16 mouse cellular contexts compared by ENCODE assay signal in the genomic region with DNA sequence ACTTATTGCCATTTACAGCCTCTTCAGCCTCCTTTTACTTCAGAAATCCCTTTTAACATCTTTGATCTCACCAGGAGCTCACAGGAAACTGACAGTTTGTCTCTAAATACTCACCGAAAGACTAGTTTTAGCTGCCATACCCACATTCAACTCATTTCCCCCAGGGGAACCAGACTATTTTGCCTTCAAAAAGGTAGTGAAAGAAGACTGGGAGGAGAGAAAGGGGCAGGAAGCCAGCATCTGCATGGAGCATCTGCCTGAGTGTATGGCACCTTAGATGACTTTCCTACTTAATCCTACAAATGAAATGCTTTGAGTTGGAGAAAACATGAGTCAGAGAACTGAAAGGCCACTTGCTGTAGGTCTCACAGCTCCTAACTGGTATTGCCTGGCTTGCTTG. TPM values are rescaled to one million over a fixed set of nuclear protein-coding genes. Genes with fewer than 3 reads are reported as not detected.
DNase-seq lines count a peak whose midpoint lies in the region; ATAC-seq and TF ChIP-seq lines count a peak whose summit lies in the region.
"Had no signal": no experiment of that assay in that cellular context is flagged by ENCODE, and none has a peak within 500 bp of the region (broad histone marks: within the 10 kb centered on the region; RNA-seq: fewer than 3 reads in every experiment).

No protein-coding gene starts in this region.

- no peaks in the 10 kb centered on the region for H3K36me3 ChIP-seq in forebrain, embryonic 15.5 days
- peaks cover 15% of the 10 kb centered on the region for H3K36me3 ChIP-seq in forebrain, embryonic 10.5 days (replicated peaks)
- H3K36me3 ChIP-seq in heart, postnatal 0 days (replicated peaks; ENCODE audit: control insufficient read depth, insufficient read depth, low read length), result no peaks in the 10 kb centered on the region; the same call in 1 of the 2 replicates
- H3K36me3 ChIP-seq in thymus, adult 2 months (ENCODE audit: control insufficient read depth, insufficient read depth, low read length), result peaks cover 16% of the 10 kb centered on the region
- peaks cover 8% of the 10 kb centered on the region for H3K36me3 ChIP-seq in splenic B cell, adult 2 months (ENCODE audit: control insufficient read depth, insufficient read depth, low read length, poor library complexity, severe bottlenecking)
- H3K36me3 ChIP-seq: embryonic facial prominence, embryonic 12.5 days had no signal

- no peak for DNase-seq in forebrain, embryonic 10.5 days (ENCODE audit: extremely low spot score, low spot score)
- DNase-seq in heart, postnatal 0 days (ENCODE audit: low spot score), result no peak
- no peak for DNase-seq in heart, postnatal 36 days
- no peak for DNase-seq in thymus, adult 2 months
- no peak for DNase-seq in thymus, postnatal 4 days
- DNase-seq in splenic B cell, adult 2 months (ENCODE audit: low read depth, low spot score), result peak; percentile 31
- DNase-seq in urinary bladder, postnatal 10 days (ENCODE audit: low spot score), result no peak
- DNase-seq: adrenal gland, postnatal 10 days; cerebellum, postnatal 14 days; gastrocnemius, postnatal 36 days; kidney, postnatal 10 days; layer of hippocampus, adult 9-11 months; lung, embryonic 14.5 days had no signal

- WGBS in forebrain, embryonic 15.5 days, result 27% methylated on average over 1 of the region's 1 CpGs
- 17% methylated on average over 1 of the region's 1 CpGs for WGBS in forebrain, embryonic 10.5 days
- WGBS in heart, postnatal 0 days, result 36% methylated on average over 1 of the region's 1 CpGs
- WGBS in thymus, adult 2 months, result 6% methylated on average over 1 of the region's 1 CpGs

- H3K4me3 ChIP-seq in forebrain, embryonic 15.5 days, result no peak overlapping the region
- H3K4me3 ChIP-seq in forebrain, embryonic 10.5 days, result no peak overlapping the region
- no peak overlapping the region for H3K4me3 ChIP-seq in heart, postnatal 0 days (ENCODE audit: low read depth, low read length)
- H3K4me3 ChIP-seq in thymus, adult 2 months (ENCODE audit: control insufficient read depth, insufficient read depth, low read length), result no peak overlapping the region
- H3K4me3 ChIP-seq: embryonic facial prominence, embryonic 12.5 days had no signal

- TF ChIP-seq POLR2A in thymus, adult 2 months (IDR thresholded peaks at IDR 0.05; ENCODE audit: control insufficient read depth, extremely low read depth, insufficient read depth, low read length, poor library complexity), result no peak

- no peak overlapping the region for H3K9ac ChIP-seq in forebrain, embryonic 15.5 days (replicated peaks)
- H3K9ac ChIP-seq in heart, postnatal 0 days (replicated peaks; ENCODE audit: low read depth, low read length), result no peak overlapping the region
- H3K9ac ChIP-seq: embryonic facial prominence, embryonic 12.5 days; lung, embryonic 14.5 days had no signal

- no peak for TF ChIP-seq EP300 in heart, postnatal 0 days (IDR thresholded peaks at IDR 0.05; ENCODE audit: low read depth)

- H3K4me1 ChIP-seq in forebrain, embryonic 15.5 days, result peaks cover 70% of the 10 kb centered on the region
- H3K4me1 ChIP-seq in forebrain, embryonic 10.5 days, result peaks cover 97% of the 10 kb centered on the region
- H3K4me1 ChIP-seq in heart, postnatal 0 days (ENCODE audit: control insufficient read depth, insufficient read depth), result peaks cover 60% of the 10 kb centered on the region
- H3K4me1 ChIP-seq in thymus, adult 2 months (replicated peaks; ENCODE audit: control insufficient read depth, insufficient read depth, low read length), result peaks cover 36% of the 10 kb centered on the region

- intact Hi-C loops in heart, postnatal 36 days (cut with DNase I), result no loop called here

- H3K4me2 ChIP-seq in forebrain, embryonic 15.5 days (replicated peaks), result no peak overlapping the region
- no peak overlapping the region for H3K4me2 ChIP-seq in heart, postnatal 0 days (ENCODE audit: low read depth, low read length)
- H3K4me2 ChIP-seq: embryonic facial prominence, embryonic 12.5 days; lung, embryonic 14.5 days had no signal

- H3K9me3 ChIP-seq in forebrain, embryonic 15.5 days, result no peaks in the 10 kb centered on the region
- no peaks in the 10 kb centered on the region for H3K9me3 ChIP-seq in forebrain, embryonic 10.5 days
- H3K9me3 ChIP-seq in heart, postnatal 0 days (replicated peaks; ENCODE audit: control insufficient read depth, low read length), result no peaks in the 10 kb centered on the region
- H3K9me3 ChIP-seq: embryonic facial prominence, embryonic 12.5 days; G1E had no signal

- H3K27me3 ChIP-seq in forebrain, embryonic 15.5 days, result no peaks in the 10 kb centered on the region
- H3K27me3 ChIP-seq in forebrain, embryonic 10.5 days (ENCODE audit: poor library complexity, severe bottlenecking), result no peaks in the 10 kb centered on the region
- no peaks in the 10 kb centered on the region for H3K27me3 ChIP-seq in heart, postnatal 0 days (ENCODE audit: control insufficient read depth, insufficient read depth, low read length)
- no peaks in the 10 kb centered on the region for H3K27me3 ChIP-seq in thymus, adult 2 months (ENCODE audit: control insufficient read depth, insufficient read depth, low read length)
- no peaks in the 10 kb centered on the region for H3K27me3 ChIP-seq in splenic B cell, adult 2 months (ENCODE audit: control insufficient read depth, insufficient read depth, low read length, poor library complexity, severe bottlenecking)
- H3K27me3 ChIP-seq: embryonic facial prominence, embryonic 12.5 days had no signal

- H3K27ac ChIP-seq in forebrain, embryonic 15.5 days (replicated peaks), result peak overlapping the region; percentile 49; the same call in 1 of the 2 replicates
- H3K27ac ChIP-seq in forebrain, embryonic 10.5 days, result no peak overlapping the region
- peak overlapping the region; percentile 48; the same call in 1 of the 2 replicates for H3K27ac ChIP-seq in heart, postnatal 0 days (ENCODE audit: low read depth)
- peak overlapping the region; percentile 44; the same call in 1 of the 2 replicates for H3K27ac ChIP-seq in thymus, adult 2 months (ENCODE audit: control insufficient read depth, insufficient read depth, low read length)

- ATAC-seq in forebrain, embryonic 15.5 days (replicated peaks), result no peak
- ATAC-seq in heart, postnatal 0 days (ENCODE audit: insufficient read depth, low read depth), result no peak

- no peak for TF ChIP-seq CTCF in heart, postnatal 0 days (IDR thresholded peaks at IDR 0.05; ENCODE audit: low read depth)
- TF ChIP-seq CTCF in thymus, adult 2 months (IDR thresholded peaks at IDR 0.05; ENCODE audit: borderline replicate concordance, control insufficient read depth, extremely low read depth, insufficient read depth, low read length, poor library complexity), result no peak

RNA-seq across cellular contexts. Expression of a gene that starts 22.6 kb away (rescaled TPM):
- 8.0 and 9.2 TPM in 2 replicates for polyA plus RNA-seq in forebrain, embryonic 15.5 days (2015; fragmentation: Nextera tagmentation; extraction: Ambion mirVana)
- polyA plus RNA-seq in forebrain, embryonic 10.5 days (2016; fragmentation: Nextera tagmentation; extraction: Ambion mirVana), result 41.0 and 41.7 TPM in 2 replicates
- 7.3 and 11.1 TPM in 2 replicates for total RNA-seq in heart, postnatal 0 days (2014; rRNA removed; ENCODE audit: low replicate concordance)
- 4.4 and 5.2 TPM in 2 replicates for polyA plus RNA-seq in heart, postnatal 0 days (2015; fragmentation: Nextera tagmentation; extraction: Ambion mirVana)
- 1 to 10 TPM; 3.6 to 4.1 TPM for total RNA-seq in heart, postnatal 36 days (2021)
- polyA plus RNA-seq in thymus, adult 2 months (2012; rRNA removed), result 68.0 and 70.3 TPM in 2 replicates

RNA-seq across cellular contexts. Expression of a gene that starts 48.4 kb away (rescaled TPM):
- polyA plus RNA-seq in forebrain, embryonic 15.5 days (2015; fragmentation: Nextera tagmentation; extraction: Ambion mirVana), result 88.6 and 93.0 TPM in 2 replicates
- 92.5 and 95.1 TPM in 2 replicates for polyA plus RNA-seq in forebrain, embryonic 10.5 days (2016; fragmentation: Nextera tagmentation; extraction: Ambion mirVana)
- 27.5 and 40.8 TPM in 2 replicates for total RNA-seq in heart, postnatal 0 days (2014; rRNA removed; ENCODE audit: low replicate concordance)
- 31.9 and 34.8 TPM in 2 replicates for polyA plus RNA-seq in heart, postnatal 0 days (2015; fragmentation: Nextera tagmentation; extraction: Ambion mirVana)
- 10 to 100 TPM; 29.4 to 39.8 TPM for total RNA-seq in heart, postnatal 36 days (2021)
- 597 and 762 TPM in 2 replicates for polyA plus RNA-seq in thymus, adult 2 months (2012; rRNA removed)
